Mouse (Mus musculus) heart, adult 2 months (tissue): Measurements from ENCODE around the gene Rab5c. TPM values are rescaled to one million over a fixed set of nuclear protein-coding genes. Genes with fewer than 3 reads are reported as not detected.
A peak's percentile ranks its signal among the peaks of the same experiment; 100 is the strongest.

Experiments used
- DNase-seq, 2 experiments: peaks; one replicate each; pipeline ENCODE4 v3.0.0; 2021
- H3K27ac ChIP-seq: fragments of 200-600 bp; 2 replicates; pipeline ENCODE4 v1.8.1; 2022
- H3K27me3 ChIP-seq: fragments of 200-500 bp; 2 replicates; pipeline ENCODE4 v1.6.1; 2012; ENCODE audit warnings: mild to moderate bottlenecking, low read length, inconsistent platforms, mixed read lengths; ENCODE audit not compliant: control insufficient read depth, insufficient read depth
- H3K36me3 ChIP-seq: fragments of 200-500 bp; 2 replicates; pipeline ENCODE4 v1.6.1; 2012; ENCODE audit warnings: low read length, inconsistent platforms; ENCODE audit not compliant: control insufficient read depth, insufficient read depth
- H3K4me1 ChIP-seq: fragments of 200-500 bp; 2 replicates; pipeline ENCODE4 v1.6.1; 2011; ENCODE audit warnings: low read length; ENCODE audit not compliant: control insufficient read depth, insufficient read depth
- H3K4me3 ChIP-seq: fragments of 200-600 bp; 2 replicates; pipeline ENCODE4 v1.8.1; 2022
- H3K79me2 ChIP-seq: fragments of 200-500 bp; replicated peaks from 2 replicates; pipeline ENCODE4 v1.6.1; 2012; ENCODE audit warnings: mild to moderate bottlenecking, inconsistent platforms, low read length, moderate library complexity, mixed read lengths; ENCODE audit not compliant: control insufficient read depth, insufficient read depth
- H3K9ac ChIP-seq: fragments of 200-500 bp; 2 replicates; pipeline ENCODE4 v1.6.1; 2012; ENCODE audit warnings: low read depth, mild to moderate bottlenecking, control low read depth, inconsistent platforms, low read length, mixed read lengths
- CTCF ChIP-seq: fragments of 200-600 bp; IDR thresholded peaks from 2 replicates; pipeline ENCODE4 v1.8.1; 2022; ENCODE audit warnings: antibody characterized with exemption, mild to moderate bottlenecking, moderate library complexity
- EP300 ChIP-seq: fragments of 200-500 bp; IDR thresholded peaks from 2 replicates; pipeline ENCODE4 v1.6.1; 2011; ENCODE audit warnings: low read depth, low read length, control low read depth; ENCODE audit not compliant: insufficient read depth
- POLR2A ChIP-seq: fragments of 200-500 bp; IDR thresholded peaks from 2 replicates; pipeline ENCODE4 v1.6.1; 2011; ENCODE audit warnings: mild to moderate bottlenecking, low read depth, low read length, control low read depth; ENCODE audit not compliant: insufficient read depth
- WGBS: fragments of 180-500 bp; shearing (Covaris S2); methylation state at CpG from one replicate; pipeline ENCODE4 v1.1.7; 2018; 5-methylcytosine and 5-hydroxymethylcytosine counted together
- intact Hi-C: fragments of 180-260 bp; cut with DNase I; formaldehyde crosslinking; loops from one replicate; pipeline ENCODE4 v1.15.1; 2025
- polyA plus RNA-seq: library from polyadenylated mRNA; depleted of rRNA; stranded (reverse); fragments of >200 nt; gene quantifications from 2 replicates; pipeline ENCODE4 v1.2.3, GENCODE M21; 2012
- total RNA-seq, 2 experiments: library from RNA; stranded (reverse); gene quantifications; 2 replicates each; pipeline ENCODE4 v1.2.3; 2021

The Rab5c gene
- total and polyA plus RNA-seq, 3 experiments, result 53.0 to 69.3 (median 56.3) TPM

- Histone ChIP-seq H3K36me3 (no peaks in the 10 kb centered on the region), H3K79me2 (no peaks in the 10 kb centered on the region), H3K27me3 (no peaks in the 10 kb centered on the region), H3K9ac (no peak overlapping the region), H3K4me3 (no peak overlapping the region), H3K4me1 (peaks cover 6% of the 10 kb centered on the region), H3K27ac (no peak overlapping the region)
- TF ChIP-seq EP300 (no peak), CTCF (no peak), POLR2A (no peak)
- 93% methylated on average over 9 of the region's 9 CpGs for WGBS
- no peak for DNase-seq
- intact Hi-C loops, result no loop called here
Observed at GRCm38 (mm10) chr11:100709201-100709810, 28.7 kb downstream of the Rab5c start.

- no peak overlapping the region for H3K27ac ChIP-seq
- H3K27me3 ChIP-seq, result no peaks in the 10 kb centered on the region
- H3K79me2 ChIP-seq, result no peaks in the 10 kb centered on the region
- H3K9ac ChIP-seq, result no peak overlapping the region
- intact Hi-C loops, result no loop called here
- H3K36me3 ChIP-seq, result no peaks in the 10 kb centered on the region
- peaks cover 8% of the 10 kb centered on the region for H3K4me1 ChIP-seq
- WGBS, result 92% methylated on average over 23 of the region's 23 CpGs
- no peak for DNase-seq
- no peak overlapping the region for H3K4me3 ChIP-seq
- TF ChIP-seq EP300 (no peak), CTCF (no peak), POLR2A (no peak)
Observed at GRCm38 (mm10) chr11:100705095-100705747, 32.8 kb downstream of the Rab5c start.

GRCm38 (mm10) chr11:100703851-100704531 is 34.0 kb downstream of the Rab5c start, which contains the start of gene Dhx58:
Gene Dhx58, minus strand, starts transcription at chr11:100704271.
- peak within 1 kb of the TSS; percentile 54 for H3K9ac ChIP-seq

GRCm38 (mm10) chr11:100703366-100703765 is 34.6 kb downstream of the Rab5c start:
- intact Hi-C loops, result loop anchor here (2.0 kb wide), 2 partner anchors 77 to 133 kb away; no protein-coding TSS in a partner anchor
- peak overlapping the region; percentile 5; the same call in 1 of the 2 replicates for H3K9ac ChIP-seq
- no peak overlapping the region; the same call in 1 of the 2 replicates for H3K4me3 ChIP-seq
- TF ChIP-seq EP300 (no peak), POLR2A (no peak), CTCF (no peak)
- no peak overlapping the region for H3K27ac ChIP-seq
- peak in 1 of 2 experiments; percentile 31 for DNase-seq
- H3K36me3 ChIP-seq, result no peaks in the 10 kb centered on the region
- H3K79me2 ChIP-seq, result no peaks in the 10 kb centered on the region
- H3K4me1 ChIP-seq, result peaks cover 8% of the 10 kb centered on the region
- 44% methylated on average over 11 of the region's 11 CpGs for WGBS
- no peaks in the 10 kb centered on the region for H3K27me3 ChIP-seq

More at GRCm38 (mm10) chr11:100703851-100704531, 34.0 kb downstream of the Rab5c start, which contains the start of gene Dhx58:
- 32% methylated on average over 7 of the region's 7 CpGs for WGBS
- Histone ChIP-seq H3K4me3 (peak within 1 kb of the TSS; percentile 22; the same call in 1 of the 2 replicates), H3K79me2 (no peaks in the 10 kb centered on the region), H3K36me3 (no peaks in the 10 kb centered on the region), H3K4me1 (peaks cover 8% of the 10 kb centered on the region), H3K27me3 (no peaks in the 10 kb centered on the region), H3K27ac (peak within 1 kb of the TSS; percentile 58)
- DNase-seq, result peak; percentile 47 to 50
- TF ChIP-seq CTCF, result no peak
- peak; percentile 68 for TF ChIP-seq POLR2A
- intact Hi-C loops, result loop anchor here (2.0 kb wide), 2 partner anchors 77 to 133 kb away; no protein-coding TSS in a partner anchor

- TF ChIP-seq EP300 (no peak), POLR2A (no peak), CTCF (no peak)
- no peaks in the 10 kb centered on the region for H3K79me2 ChIP-seq
- H3K4me1 ChIP-seq, result peaks cover 8% of the 10 kb centered on the region
- WGBS, result 37% methylated on average over 7 of the region's 7 CpGs
- intact Hi-C loops, result loop anchor here (2.0 kb wide), 2 partner anchors 76 to 132 kb away; no protein-coding TSS in a partner anchor
- peak overlapping the region; percentile 48; the same call in 1 of the 2 replicates for H3K27ac ChIP-seq
- H3K9ac ChIP-seq, result peak overlapping the region; percentile 56
- no peak for DNase-seq
- no peaks in the 10 kb centered on the region for H3K36me3 ChIP-seq
- H3K4me3 ChIP-seq, result peak overlapping the region; percentile 22; the same call in 1 of the 2 replicates
- no peaks in the 10 kb centered on the region for H3K27me3 ChIP-seq
Observed at GRCm38 (mm10) chr11:100702906-100703305, 35.1 kb downstream of the Rab5c start.
